Mouse (Mus musculus) Muller cell, postnatal 12 days (primary cell): ENCODE measurements around the gene Iqck.

ENCODE experiments used
- DNase-seq: peaks from one replicate; pipeline ENCODE4 v3.0.0-alpha.2; 2015; ENCODE audit errors: inconsistent ontology term

Gene Iqck

GRCm38 (mm10) chr7:118855171-118855876, at the start of gene Iqck:
Gene Iqck, plus strand, starts transcription at chr7:118855752.
- peak; percentile 93 for DNase-seq

- DNase-seq = no peak
Measured at GRCm38 (mm10) chr7:118806631-118807411, 48.7 kb upstream of the Iqck start.

GRCm38 (mm10) chr7:118807899-118808298, 47.7 kb upstream of the Iqck start:
- DNase-seq = no peak

GRCm38 (mm10) chr7:118811407-118812106, 44.0 kb upstream of the Iqck start:
- no peak for DNase-seq

- DNase-seq = no peak
Measured at GRCm38 (mm10) chr7:118813592-118813991, 42.0 kb upstream of the Iqck start.

GRCm38 (mm10) chr7:118816275-118816674, 39.3 kb upstream of the Iqck start:
- no peak for DNase-seq

- no peak for DNase-seq
Measured at GRCm38 (mm10) chr7:118817741-118818140, 37.8 kb upstream of the Iqck start.

GRCm38 (mm10) chr7:118819666-118820065, 35.9 kb upstream of the Iqck start:
- DNase-seq = no peak

GRCm38 (mm10) chr7:118821356-118821755, 34.2 kb upstream of the Iqck start:
- DNase-seq = no peak

GRCm38 (mm10) chr7:118821887-118822556, 33.5 kb upstream of the Iqck start:
- DNase-seq = no peak

- no peak for DNase-seq
Measured at GRCm38 (mm10) chr7:118824451-118824850, 31.1 kb upstream of the Iqck start.

GRCm38 (mm10) chr7:118827975-118828416, 27.6 kb upstream of the Iqck start:
- peak; percentile 93 for DNase-seq

- no peak for DNase-seq
Measured at GRCm38 (mm10) chr7:118837901-118838300, 17.7 kb upstream of the Iqck start.

GRCm38 (mm10) chr7:118841030-118841745, 14.4 kb upstream of the Iqck start:
- DNase-seq = peak; percentile 54

- DNase-seq = peak; percentile 56
Measured at GRCm38 (mm10) chr7:118841796-118842195, 13.8 kb upstream of the Iqck start.

- no peak for DNase-seq
Measured at GRCm38 (mm10) chr7:118842938-118843337, 12.6 kb upstream of the Iqck start.

- no peak for DNase-seq
Measured at GRCm38 (mm10) chr7:118845141-118845540, 10.4 kb upstream of the Iqck start.

GRCm38 (mm10) chr7:118846329-118846728, 9.2 kb upstream of the Iqck start:
- no peak for DNase-seq

- no peak for DNase-seq
Measured at GRCm38 (mm10) chr7:118848796-118849195, 6.8 kb upstream of the Iqck start.

- DNase-seq = no peak
Measured at GRCm38 (mm10) chr7:118849543-118850250, 5.9 kb upstream of the Iqck start.
